Mouse (Mus musculus) neutrophil, adult 5-6 weeks (primary cell): Measurements from ENCODE around the gene Nuf2. TPM values are rescaled to one million over a fixed set of nuclear protein-coding genes. Genes with fewer than 3 reads are reported as not detected.

Experiments used
- ATAC-seq: fragments of 151-379, 151-347 bp; 2 replicates; pipeline ENCODE4 v1.8.0; 2017; ENCODE audit warnings: mild to moderate bottlenecking, moderate TSS enrichment; ENCODE audit not compliant: insufficient number of reproducible peaks, poor library complexity, low FRiP score, severe bottlenecking; ENCODE audit errors: extremely low read depth
- total RNA-seq: library from RNA; stranded (forward); fragments of 200-1000 nt; gene quantifications from 2 replicates; pipeline ENCODE4 v1.2.3, GENCODE M21; 2017

Gene Nuf2
- total RNA-seq, 1 experiment from 2014 or later = 4.2 TPM

DNA sequence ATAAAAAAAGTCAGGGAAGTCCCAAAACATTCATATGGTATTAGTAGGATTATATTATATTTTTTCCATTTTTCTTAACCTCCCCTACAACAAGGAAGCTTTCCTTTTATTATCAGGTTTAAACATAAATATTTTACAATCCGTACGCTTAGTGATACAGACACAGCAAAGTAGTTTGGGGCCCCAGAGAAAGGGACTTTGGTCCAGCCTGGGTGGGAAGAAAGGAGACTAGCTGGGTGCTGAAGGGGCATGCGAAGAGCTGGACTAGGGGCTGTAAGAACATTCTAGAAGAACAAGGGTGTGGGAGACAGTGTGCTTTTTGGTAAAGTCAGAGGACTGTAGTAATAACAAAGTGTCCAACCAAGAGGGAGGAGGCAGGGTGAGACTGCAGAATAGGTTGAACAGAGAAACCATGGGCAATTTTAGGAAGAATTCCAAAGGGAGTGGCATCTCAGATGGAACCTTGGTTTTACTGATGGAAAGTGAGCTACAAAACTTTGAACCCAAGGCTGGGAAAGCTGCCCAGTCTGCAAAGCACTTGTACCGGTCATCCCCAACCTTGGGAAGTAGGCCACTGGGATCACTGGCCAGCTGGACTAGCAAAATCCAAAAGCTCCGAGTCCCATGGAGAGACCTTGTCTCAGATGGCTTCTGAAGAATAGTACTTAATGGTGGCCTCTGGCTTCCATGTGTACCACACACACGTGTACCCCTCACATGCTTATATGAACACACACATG lies 48.5 kb downstream of the Nuf2 start:
- ATAC-seq = no peak

GRCm38 (mm10) chr1:169471185-169471584 lies 60.1 kb downstream of the Nuf2 start:
- ATAC-seq = no peak

- ATAC-seq = no peak
Measured at GRCm38 (mm10) chr1:169467791-169468190, 63.5 kb downstream of the Nuf2 start.

GRCm38 (mm10) chr1:169462386-169463115 lies 68.7 kb downstream of the Nuf2 start:
- no peak for ATAC-seq

DNA sequence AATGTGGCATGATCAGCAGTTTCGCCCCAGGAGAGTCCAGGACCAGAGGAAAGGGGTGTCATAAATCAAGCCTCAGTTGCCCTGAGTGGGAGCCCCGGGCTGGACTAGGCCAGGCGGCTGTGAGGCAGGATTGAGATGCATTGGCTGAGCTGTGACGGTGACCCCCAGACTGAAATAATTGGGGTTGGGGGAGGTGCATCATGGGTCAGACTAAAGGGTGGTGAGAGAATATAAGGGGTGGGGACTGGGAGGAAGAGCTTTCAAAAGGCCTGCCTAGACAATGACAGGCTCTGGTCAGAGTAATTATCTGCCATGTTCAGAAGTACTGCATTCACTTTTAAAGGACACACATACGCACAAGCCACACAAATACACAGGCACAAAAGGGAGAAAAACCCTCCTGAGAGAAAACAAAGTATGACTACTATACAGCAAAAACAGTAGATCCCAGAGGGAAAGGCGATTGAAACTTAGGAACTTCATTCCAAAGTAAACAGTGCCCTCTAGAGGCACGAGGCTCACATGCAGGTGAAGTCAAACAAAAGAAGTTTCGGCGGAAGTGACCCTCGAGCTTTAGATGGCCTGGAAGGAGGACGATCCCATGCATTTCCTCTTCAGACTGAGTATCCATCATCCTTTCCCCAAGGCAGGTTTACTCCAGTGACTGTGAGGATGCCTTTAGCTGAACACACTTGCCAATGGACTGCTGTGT lies 72.0 kb downstream of the Nuf2 start:
- ATAC-seq = no peak

Other genes starting within 250 kb of the Nuf2 start
- gene Rgs5, start 124.0 kb upstream of the Nuf2 start, total RNA-seq = not detected in 2 replicates
- not detected in 2 replicates for gene Rgs4, start 216.2 kb upstream of the Nuf2 start, total RNA-seq